Mouse (Mus musculus) MEL (cell line): Measurements from ENCODE around the gene Snrpd3.
A peak's percentile ranks its signal among the peaks of the same experiment; 100 is the strongest.

ENCODE experiments used
- CTCF ChIP-seq, 3 experiments: IDR thresholded peaks in 2 of 3; conservative IDR thresholded peaks in 1 of 3; 2 replicates each; pipeline ENCODE4 v1.5.1; 2011 to 2012; ENCODE audit warnings: low read length in 3 of 3, low read depth in 2 of 3, mild to moderate bottlenecking in 2 of 3, improper control_type of control experiment in 1 of 3, inconsistent platforms in 1 of 3, mixed read lengths in 1 of 3, moderate library complexity in 1 of 3; ENCODE audit not compliant: control insufficient read depth in 1 of 3, insufficient read depth in 1 of 3, poor library complexity in 1 of 3, severe bottlenecking in 1 of 3
- ETS1 ChIP-seq: IDR thresholded peaks from 2 replicates; pipeline ENCODE4 v1.6.1; 2012; ENCODE audit warnings: low read depth, mild to moderate bottlenecking, inconsistent platforms, low read length, improper control_type of control experiment, moderate library complexity
- NELFE ChIP-seq: IDR thresholded peaks from 2 replicates; pipeline ENCODE4 v1.6.1; 2011; ENCODE audit warnings: low read depth, low read length, improper control_type of control experiment
- POLR2A ChIP-seq, 2 experiments: IDR thresholded peaks; 2 replicates each; pipeline ENCODE4 v1.6.1; 2011 to 2012; ENCODE audit warnings: low read length in 2 of 2, mild to moderate bottlenecking in 2 of 2, control low read depth in 1 of 2, improper control_type of control experiment in 1 of 2, low read depth in 1 of 2, moderate library complexity in 1 of 2; ENCODE audit not compliant: control insufficient read depth in 1 of 2, insufficient read depth in 1 of 2, poor library complexity in 1 of 2
- RCOR1 ChIP-seq: IDR thresholded peaks from 2 replicates; pipeline ENCODE4 v1.6.1; 2012; ENCODE audit warnings: low read depth, mild to moderate bottlenecking, inconsistent platforms, low read length, improper control_type of control experiment
- SIN3A ChIP-seq: IDR thresholded peaks from 2 replicates; pipeline ENCODE4 v1.6.1; 2012; ENCODE audit warnings: low read length, improper control_type of control experiment, inconsistent platforms
- SMC3 ChIP-seq: IDR thresholded peaks from 2 replicates; pipeline ENCODE4 v1.6.1; 2011; ENCODE audit warnings: low read depth, low read length, improper control_type of control experiment
- TAL1 ChIP-seq: IDR thresholded peaks from 2 replicates; pipeline ENCODE4 v1.6.1; 2012; ENCODE audit warnings: mild to moderate bottlenecking, inconsistent platforms, low read length, moderate library complexity, mixed read lengths
- ZC3H11A ChIP-seq: IDR thresholded peaks from 2 replicates; pipeline ENCODE4 v1.6.1; 2012; ENCODE audit warnings: low read depth, mild to moderate bottlenecking, inconsistent platforms, low read length, improper control_type of control experiment

GRCm38 (mm10) chr10:75514361-75514760 lies 3.0 kb upstream of the Snrpd3 start:
- TF ChIP-seq POLR2A (IDR thresholded peaks at IDR 0.05; ENCODE audit: control insufficient read depth in 1 of 2, insufficient read depth in 1 of 2, low read depth in 1 of 2, low read length in 2 of 2, poor library complexity in 1 of 2) (no peak), NELFE (no peak), CTCF (IDR thresholded peaks at IDR 0.05 in 2 of 3, conservative IDR thresholded peaks at IDR 0.05 in 1 of 3; ENCODE audit: control insufficient read depth in 1 of 3, insufficient read depth in 1 of 3, low read depth in 2 of 3, low read length in 3 of 3, poor library complexity in 1 of 3, severe bottlenecking in 1 of 3) (no peak), SMC3 (no peak), RCOR1 (no peak; the same call in 1 of the 2 replicates), ETS1 (peak; percentile 63), SIN3A (peak; percentile 54; the same call in 1 of the 2 replicates), TAL1 (no peak), ZC3H11A (no peak)
